Mouse (Mus musculus) liver, embryonic 12.5 days (tissue): ENCODE data around the gene Vezf1. TPM values are rescaled to one million over a fixed set of nuclear protein-coding genes. Genes with fewer than 3 reads are reported as not detected.

Experiments
- ATAC-seq: fragments of 200-750 bp; cut with Nextera tagmentation; 2 replicates; pipeline ENCODE4 v1.8.0; 2017; ENCODE audit warnings: moderate number of reproducible peaks, mild to moderate bottlenecking, moderate library complexity
- H3K27ac ChIP-seq: fragments of 300-500 bp; sonication (generic); 2 replicates; pipeline ENCODE4 v1.5.1; 2016; ENCODE audit warnings: mild to moderate bottlenecking
- H3K27me3 ChIP-seq: fragments of 300-500 bp; sonication (generic); replicated peaks from 2 replicates; pipeline ENCODE4 v1.6.1; 2016; ENCODE audit warnings: mild to moderate bottlenecking, moderate library complexity
- H3K36me3 ChIP-seq: fragments of 300-500 bp; sonication (generic); 2 replicates; pipeline ENCODE4 v1.6.1; 2016; ENCODE audit warnings: mild to moderate bottlenecking, moderate library complexity
- H3K4me1 ChIP-seq: fragments of 300-500 bp; sonication (generic); 2 replicates; pipeline ENCODE4 v1.6.1; 2016
- H3K4me2 ChIP-seq: fragments of 300-500 bp; sonication (generic); 2 replicates; pipeline ENCODE4 v1.6.1; 2016; ENCODE audit warnings: mild to moderate bottlenecking, moderate library complexity
- H3K4me3 ChIP-seq: fragments of 300-500 bp; sonication (generic); 2 replicates; pipeline ENCODE4 v1.5.1; 2016; ENCODE audit warnings: mild to moderate bottlenecking, moderate library complexity
- H3K9ac ChIP-seq: fragments of 300-500 bp; sonication (generic); 2 replicates; pipeline ENCODE4 v1.6.1; 2016; ENCODE audit warnings: mild to moderate bottlenecking, moderate library complexity
- H3K9me3 ChIP-seq: fragments of 300-500 bp; sonication (generic); replicated peaks from 2 replicates; pipeline ENCODE4 v1.6.1; 2016; ENCODE audit warnings: mild to moderate bottlenecking, moderate library complexity
- WGBS: fragments of 180-500 bp; shearing (Covaris S2); methylation state at CpG from one replicate; pipeline ENCODE4 v1.1.7; 2016; ENCODE audit not compliant: insufficient replicate concordance; 5-methylcytosine and 5-hydroxymethylcytosine counted together
- polyA plus RNA-seq: library from polyadenylated mRNA; unstranded; fragments of >200 nt; fragmentation: Nextera tagmentation; extraction: Ambion mirVana; gene quantifications from 2 replicates; pipeline ENCODE4 v1.2.1, GENCODE M21; 2016

The Vezf1 gene
- polyA plus RNA-seq, 1 experiment from 2014 or later: 14.6 TPM

DNA sequence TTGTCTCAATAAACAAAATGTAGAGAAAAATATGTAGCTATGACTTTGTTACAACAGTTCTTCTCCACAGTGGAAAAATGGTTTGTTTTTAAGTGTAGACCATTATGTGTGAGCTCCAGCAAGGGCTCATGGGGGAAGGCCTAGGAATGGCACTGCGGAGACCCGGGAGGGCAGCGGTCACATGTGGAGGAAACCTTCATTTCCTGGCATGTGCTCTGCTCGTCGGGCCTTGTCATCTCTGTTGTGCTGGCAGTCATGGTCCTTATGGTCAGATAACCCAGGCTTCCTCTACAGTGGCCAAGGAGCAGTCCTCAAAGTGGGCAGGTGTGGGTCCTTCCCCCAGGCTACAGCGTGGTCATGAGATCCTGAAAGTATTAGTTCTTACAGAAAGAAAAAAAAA, 15.6 kb downstream of the Vezf1 start:
- WGBS: 31% methylated on average over 6 of the region's 6 CpGs
- no peak for ATAC-seq

DNA sequence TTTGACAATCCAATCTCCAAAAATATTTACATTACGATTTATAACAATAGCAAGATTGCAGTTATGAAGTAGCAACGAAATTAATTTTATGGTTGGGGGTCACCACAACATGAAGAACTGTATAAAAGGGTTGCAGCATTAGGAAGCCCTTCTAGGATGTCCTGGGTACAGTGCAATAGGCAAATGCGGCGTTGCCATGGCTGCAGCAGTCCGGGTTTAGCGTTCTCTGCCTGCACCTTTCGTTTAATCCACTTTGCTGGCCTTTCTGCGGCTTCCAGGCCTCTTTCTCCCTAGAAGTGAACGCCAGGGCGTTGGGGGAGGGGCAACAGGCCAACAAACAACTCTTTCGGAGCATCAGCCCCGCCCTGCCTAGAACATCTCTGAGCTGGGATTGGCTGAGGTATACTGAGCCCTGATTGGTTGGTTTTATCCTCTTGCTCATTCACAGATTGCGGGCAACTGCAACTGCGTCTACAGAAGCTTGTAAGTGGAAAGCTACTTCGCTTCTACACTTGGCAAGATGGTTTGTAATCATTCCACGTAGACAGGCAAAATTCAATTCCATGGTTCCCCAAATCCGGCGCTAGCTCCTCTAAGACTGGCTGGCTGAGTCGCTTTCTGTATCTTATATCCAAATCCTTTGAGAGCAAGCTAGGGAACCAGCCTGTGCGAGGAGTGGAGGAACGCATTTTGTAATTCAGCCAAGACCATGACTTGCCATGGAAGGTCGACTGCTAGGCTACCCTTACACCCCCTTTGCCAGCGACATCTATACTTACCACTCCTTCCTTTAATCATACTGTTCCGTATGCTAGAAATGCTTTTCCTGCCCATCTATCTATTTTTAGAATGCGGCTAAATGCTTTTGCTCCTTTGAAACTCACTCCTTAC, 18.9 kb downstream of the Vezf1 start:
- Histone ChIP-seq H3K36me3 (peaks cover 21% of the 10 kb centered on the region), H3K4me2 (peak overlapping the region; percentile 56), H3K4me3 (peak overlapping the region; percentile 18), H3K4me1 (peaks cover 17% of the 10 kb centered on the region), H3K9ac (no peak overlapping the region), H3K9me3 (no peaks in the 10 kb centered on the region), H3K27ac (no peak overlapping the region), H3K27me3 (peaks cover 24% of the 10 kb centered on the region)
- peak; percentile 89 for ATAC-seq
- WGBS: 8% methylated on average over 25 of the region's 25 CpGs

More for the DNA sequence above, 15.6 kb downstream of the Vezf1 start:
- no peaks in the 10 kb centered on the region for H3K9me3 ChIP-seq
- no peak overlapping the region for H3K27ac ChIP-seq
- peaks cover 17% of the 10 kb centered on the region for H3K4me1 ChIP-seq
- peaks cover 54% of the 10 kb centered on the region for H3K36me3 ChIP-seq
- no peak overlapping the region for H3K4me3 ChIP-seq
- H3K4me2 ChIP-seq: no peak overlapping the region
- peaks cover 3% of the 10 kb centered on the region; the same call in 1 of the 2 replicates for H3K27me3 ChIP-seq
- H3K9ac ChIP-seq: no peak overlapping the region

DNA sequence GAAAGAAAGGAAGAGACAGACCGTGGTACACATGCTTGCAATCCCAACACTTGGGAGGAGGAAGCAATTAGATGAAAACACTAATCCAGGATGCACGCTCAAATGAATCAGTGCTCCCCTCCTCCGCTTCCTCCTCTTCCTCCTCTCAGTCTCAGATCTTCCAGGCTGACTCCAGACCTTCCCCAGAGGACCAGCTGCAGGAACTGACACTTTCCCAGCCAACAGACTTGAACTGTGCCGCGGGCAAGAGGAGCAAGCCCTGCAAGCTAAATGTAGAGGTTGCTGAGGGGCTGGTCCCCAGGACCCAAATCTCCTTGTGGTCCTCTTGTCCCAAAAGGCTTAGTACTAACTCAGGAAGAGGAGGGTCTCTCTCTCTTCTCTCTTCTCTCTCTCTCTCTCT, 21.1 kb downstream of the Vezf1 start:
- Histone ChIP-seq H3K9ac (no peak overlapping the region), H3K4me3 (no peak overlapping the region), H3K9me3 (no peaks in the 10 kb centered on the region), H3K36me3 (peaks cover 3% of the 10 kb centered on the region; the same call in 1 of the 2 replicates), H3K27ac (no peak overlapping the region), H3K27me3 (peaks cover 43% of the 10 kb centered on the region), H3K4me1 (peaks cover 17% of the 10 kb centered on the region), H3K4me2 (no peak overlapping the region)
- 41% methylated on average over 5 of the region's 5 CpGs for WGBS
- no peak for ATAC-seq

DNA sequence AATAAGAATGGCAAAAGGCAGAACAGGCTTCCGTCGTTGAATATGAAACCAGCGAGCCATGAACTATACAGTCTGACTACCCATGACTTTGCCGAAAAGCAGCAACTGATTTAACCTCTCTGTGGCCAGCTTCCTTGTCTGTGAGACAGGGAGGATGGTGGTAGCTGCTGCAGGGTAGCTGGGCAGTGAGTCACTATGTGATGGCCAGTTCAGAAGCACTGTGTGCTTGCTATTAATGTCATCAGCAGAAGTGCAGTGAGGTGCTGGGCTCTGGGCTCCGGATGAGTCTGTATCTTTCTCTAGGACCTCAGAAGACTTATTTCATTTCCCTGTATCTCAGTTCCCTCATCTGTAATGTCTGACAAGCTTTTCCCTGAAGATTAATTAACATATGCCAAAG, 22.2 kb downstream of the Vezf1 start:
- Histone ChIP-seq H3K4me2 (no peak overlapping the region), H3K4me1 (peaks cover 17% of the 10 kb centered on the region), H3K36me3 (no peaks in the 10 kb centered on the region), H3K9ac (no peak overlapping the region), H3K9me3 (no peaks in the 10 kb centered on the region), H3K27me3 (peaks cover 54% of the 10 kb centered on the region), H3K4me3 (no peak overlapping the region), H3K27ac (no peak overlapping the region)
- ATAC-seq: no peak
- 54% methylated on average over 5 of the region's 5 CpGs for WGBS

DNA sequence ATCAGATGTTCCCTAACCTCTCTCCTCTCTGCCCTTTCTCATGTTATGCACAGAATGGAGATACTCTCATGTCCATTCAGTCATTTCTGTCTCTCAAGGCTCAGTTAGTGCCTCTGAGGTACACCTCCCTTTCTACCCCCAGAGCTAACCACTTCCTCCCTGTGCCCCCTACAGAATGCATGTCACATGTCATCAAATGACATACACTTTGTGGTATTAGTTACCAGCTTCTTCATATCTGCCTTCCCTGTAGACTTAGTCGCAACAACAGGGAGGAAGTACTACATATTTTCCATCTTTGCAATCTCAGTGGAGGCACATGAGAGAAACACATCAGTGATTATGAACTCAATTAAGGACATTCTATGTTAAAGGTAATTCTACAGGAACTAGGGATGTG, 23.9 kb downstream of the Vezf1 start:
- no peak overlapping the region for H3K4me2 ChIP-seq
- no peak for ATAC-seq
- no peak overlapping the region for H3K9ac ChIP-seq
- H3K27ac ChIP-seq: no peak overlapping the region
- no peak overlapping the region for H3K4me3 ChIP-seq
- no peaks in the 10 kb centered on the region for H3K9me3 ChIP-seq
- H3K4me1 ChIP-seq: peaks cover 8% of the 10 kb centered on the region
- peaks cover 68% of the 10 kb centered on the region for H3K27me3 ChIP-seq
- 19% methylated on average over 1 of the region's 1 CpGs for WGBS
- no peaks in the 10 kb centered on the region for H3K36me3 ChIP-seq

DNA sequence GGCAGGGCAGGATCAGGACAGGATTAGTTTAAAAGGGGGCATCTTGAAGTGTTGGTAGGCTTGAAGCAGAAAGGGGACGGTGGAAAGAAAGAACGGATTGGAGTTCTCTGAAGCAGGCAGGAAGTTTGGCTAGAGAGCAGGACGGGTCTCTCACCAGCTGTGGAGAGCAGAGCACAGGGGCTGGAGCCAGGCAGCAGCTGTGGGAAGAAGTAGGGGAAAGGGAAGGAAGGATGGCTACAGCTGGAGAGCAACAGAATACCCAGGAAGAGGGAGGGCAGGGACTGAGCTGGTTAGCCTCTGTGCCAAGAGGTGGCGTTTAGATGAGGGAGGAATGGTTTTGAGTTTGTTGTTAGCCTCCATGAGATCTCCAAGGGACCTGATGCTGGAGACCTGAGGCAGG, 29.1 kb downstream of the Vezf1 start:
- peaks cover 94% of the 10 kb centered on the region for H3K27me3 ChIP-seq
- no peak for ATAC-seq
- H3K27ac ChIP-seq: no peak overlapping the region
- H3K4me2 ChIP-seq: no peak overlapping the region
- H3K4me3 ChIP-seq: no peak overlapping the region
- no peaks in the 10 kb centered on the region for H3K9me3 ChIP-seq
- 12% methylated on average over 4 of the region's 4 CpGs for WGBS
- H3K9ac ChIP-seq: no peak overlapping the region
- no peaks in the 10 kb centered on the region for H3K36me3 ChIP-seq
- peaks cover 28% of the 10 kb centered on the region for H3K4me1 ChIP-seq

DNA sequence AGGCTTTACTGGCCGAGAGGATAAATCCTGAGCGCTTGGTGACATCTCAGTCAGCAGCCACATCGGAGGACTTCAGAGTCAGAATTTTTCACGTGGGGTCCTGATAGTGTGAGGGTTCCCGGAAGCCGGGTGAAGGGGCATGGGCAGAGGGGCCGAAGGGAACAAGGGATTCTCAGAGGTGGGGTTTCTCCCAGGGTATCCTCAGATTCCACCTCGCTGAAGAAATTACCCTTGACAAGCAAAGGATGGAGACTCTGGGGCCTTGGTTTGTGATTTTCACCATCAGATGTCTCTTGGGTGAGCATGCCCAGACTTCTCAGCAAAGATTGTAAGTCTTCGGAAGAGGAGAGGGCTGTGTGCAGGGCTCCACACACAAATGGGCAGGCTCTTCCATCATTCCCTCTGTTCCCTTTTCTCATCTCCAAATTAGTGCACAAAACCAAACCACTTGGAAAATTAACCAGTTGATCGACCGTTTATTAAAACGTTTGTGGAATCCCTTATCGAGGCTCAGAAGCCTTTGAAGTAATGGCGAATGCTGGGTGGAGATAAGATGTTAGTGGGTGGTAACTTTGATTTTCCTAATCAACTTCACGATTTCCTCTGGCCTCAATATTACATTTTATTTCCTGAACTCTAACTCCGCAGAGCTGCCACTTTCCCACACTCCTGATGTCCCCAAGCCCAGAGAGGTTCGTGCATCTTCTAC, 30.1 kb downstream of the Vezf1 start, which contains the start of gene Cuedc1:
TSS of gene Cuedc1 (plus strand) at position 38 of the 709 bp plus-strand sequence.
- no peaks in the 10 kb centered on the region for H3K9me3 ChIP-seq
- peaks cover 88% of the 10 kb centered on the region for H3K27me3 ChIP-seq
- peak within 1 kb of the TSS; percentile 79 for H3K4me2 ChIP-seq
- no peaks in the 10 kb centered on the region for H3K36me3 ChIP-seq
- peaks cover 28% of the 10 kb centered on the region for H3K4me1 ChIP-seq
- 13% methylated on average over 17 of the region's 17 CpGs for WGBS
- peak within 1 kb of the TSS; percentile 69 for H3K9ac ChIP-seq
- peak within 1 kb of the TSS; percentile 63 for H3K4me3 ChIP-seq
- no peak for ATAC-seq
- no peak within 1 kb of the TSS for H3K27ac ChIP-seq

DNA sequence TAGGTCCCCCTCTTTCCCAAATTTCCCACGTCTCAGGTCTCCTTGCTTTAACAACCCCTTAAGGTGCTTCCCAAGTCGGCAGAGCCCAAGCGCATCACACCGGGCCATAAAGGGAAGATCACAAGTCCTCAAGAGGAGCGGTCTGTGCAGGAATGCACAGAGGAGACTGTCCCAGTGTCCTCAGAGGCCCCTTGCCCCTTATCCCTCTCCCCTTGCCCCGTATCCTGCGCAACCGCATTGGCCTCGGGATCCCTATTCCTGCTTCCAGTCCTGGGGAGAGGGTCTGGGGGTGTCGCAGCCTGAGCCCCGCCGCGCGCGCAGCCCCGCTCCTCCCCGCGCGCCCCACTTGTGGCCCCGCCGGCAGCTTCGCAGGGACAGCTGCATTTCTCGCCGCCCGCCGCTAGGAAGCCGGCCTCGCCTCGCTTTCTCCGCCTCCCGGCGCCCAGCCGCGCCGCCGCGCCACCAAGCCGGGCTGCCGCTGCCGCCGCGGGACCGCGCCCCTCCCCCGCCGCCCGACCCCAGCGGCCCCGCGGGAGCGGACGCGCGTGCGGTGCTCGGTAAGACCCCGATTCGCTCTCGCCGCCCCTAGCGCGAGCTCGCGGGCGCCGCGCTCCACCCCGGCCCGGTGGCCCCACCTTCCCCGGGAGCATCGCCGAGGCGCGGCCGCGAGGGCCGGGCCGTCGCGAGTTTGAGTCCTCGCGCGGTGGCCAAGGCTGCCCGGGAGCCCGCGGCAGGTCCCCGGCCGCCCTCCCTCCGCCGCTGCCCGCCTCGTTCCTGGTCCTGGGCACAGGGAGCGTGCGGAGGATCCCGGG, 30.9 kb downstream of the Vezf1 start:
- Histone ChIP-seq H3K36me3 (no peaks in the 10 kb centered on the region), H3K4me2 (peak overlapping the region; percentile 79), H3K27ac (peak overlapping the region; percentile 69), H3K9ac (peak overlapping the region; percentile 69), H3K27me3 (peaks cover 80% of the 10 kb centered on the region), H3K4me3 (peak overlapping the region; percentile 63), H3K4me1 (peaks cover 28% of the 10 kb centered on the region), H3K9me3 (no peaks in the 10 kb centered on the region)
- under 1% methylated on average over 63 of the region's 95 CpGs for whole genome bisulfite sequencing
- 0 out of 2 replicates have a peak, but pooled peaks have one; percentile 30 for ATAC-seq

DNA sequence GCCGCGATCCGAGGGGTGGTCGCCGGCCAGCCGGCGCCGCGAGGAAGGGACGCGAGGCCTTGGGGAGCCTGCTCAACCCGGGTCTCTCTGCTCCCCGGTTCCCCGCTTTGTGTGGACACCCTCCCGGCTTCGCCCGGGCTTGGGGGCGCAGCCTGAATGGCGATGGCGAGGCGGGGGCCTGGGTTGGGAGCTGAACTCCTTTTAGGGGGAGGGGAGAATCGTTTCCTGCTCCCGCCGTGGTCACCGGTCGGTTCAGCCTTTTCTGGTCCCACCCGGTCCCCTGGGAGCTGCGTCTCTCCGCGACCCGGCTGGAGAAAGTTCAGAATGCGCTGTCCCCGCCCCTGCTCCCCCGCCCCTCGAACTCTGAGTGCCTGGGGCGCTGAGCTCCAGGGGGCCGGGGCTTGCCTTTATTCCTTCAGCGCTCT, 31.5 kb downstream of the Vezf1 start:
- peak; percentile 30; the same call in 1 of the 2 replicates for ATAC-seq
- peak overlapping the region; percentile 69 for H3K27ac ChIP-seq
- H3K9ac ChIP-seq: peak overlapping the region; percentile 69
- H3K27me3 ChIP-seq: peaks cover 79% of the 10 kb centered on the region
- H3K4me2 ChIP-seq: peak overlapping the region; percentile 79
- WGBS: under 1% methylated on average over 30 of the region's 38 CpGs
- no peaks in the 10 kb centered on the region for H3K36me3 ChIP-seq
- peak overlapping the region; percentile 63 for H3K4me3 ChIP-seq
- no peaks in the 10 kb centered on the region for H3K9me3 ChIP-seq
- peaks cover 28% of the 10 kb centered on the region for H3K4me1 ChIP-seq

DNA sequence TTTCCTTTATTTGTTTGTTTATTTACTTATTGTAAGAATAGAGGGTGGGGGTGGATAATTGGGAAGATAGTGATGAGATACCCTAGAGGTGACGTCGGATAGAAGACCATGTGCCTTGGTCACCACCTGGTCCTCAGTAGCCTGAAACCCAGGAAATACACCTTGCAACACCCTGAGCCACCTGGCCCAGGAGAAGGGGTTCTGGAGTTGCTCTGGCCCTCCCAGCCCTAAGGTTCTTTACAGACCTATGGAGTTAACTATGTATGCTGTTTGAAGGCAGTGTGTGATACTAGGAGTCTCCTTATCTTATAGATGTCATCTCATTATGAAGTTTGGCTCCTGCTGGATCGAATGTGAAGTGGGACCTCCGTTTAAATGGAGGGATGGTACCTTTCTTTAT, 32.1 kb downstream of the Vezf1 start:
- peaks cover 28% of the 10 kb centered on the region for H3K4me1 ChIP-seq
- 31% methylated on average over 4 of the region's 4 CpGs for WGBS
- H3K36me3 ChIP-seq: no peaks in the 10 kb centered on the region
- peak overlapping the region; percentile 63; the same call in 1 of the 2 replicates for H3K4me3 ChIP-seq
- peak overlapping the region; percentile 79 for H3K4me2 ChIP-seq
- ATAC-seq: no peak
- no peak overlapping the region for H3K27ac ChIP-seq
- no peak overlapping the region for H3K9ac ChIP-seq
- H3K27me3 ChIP-seq: peaks cover 75% of the 10 kb centered on the region
- no peaks in the 10 kb centered on the region for H3K9me3 ChIP-seq

DNA sequence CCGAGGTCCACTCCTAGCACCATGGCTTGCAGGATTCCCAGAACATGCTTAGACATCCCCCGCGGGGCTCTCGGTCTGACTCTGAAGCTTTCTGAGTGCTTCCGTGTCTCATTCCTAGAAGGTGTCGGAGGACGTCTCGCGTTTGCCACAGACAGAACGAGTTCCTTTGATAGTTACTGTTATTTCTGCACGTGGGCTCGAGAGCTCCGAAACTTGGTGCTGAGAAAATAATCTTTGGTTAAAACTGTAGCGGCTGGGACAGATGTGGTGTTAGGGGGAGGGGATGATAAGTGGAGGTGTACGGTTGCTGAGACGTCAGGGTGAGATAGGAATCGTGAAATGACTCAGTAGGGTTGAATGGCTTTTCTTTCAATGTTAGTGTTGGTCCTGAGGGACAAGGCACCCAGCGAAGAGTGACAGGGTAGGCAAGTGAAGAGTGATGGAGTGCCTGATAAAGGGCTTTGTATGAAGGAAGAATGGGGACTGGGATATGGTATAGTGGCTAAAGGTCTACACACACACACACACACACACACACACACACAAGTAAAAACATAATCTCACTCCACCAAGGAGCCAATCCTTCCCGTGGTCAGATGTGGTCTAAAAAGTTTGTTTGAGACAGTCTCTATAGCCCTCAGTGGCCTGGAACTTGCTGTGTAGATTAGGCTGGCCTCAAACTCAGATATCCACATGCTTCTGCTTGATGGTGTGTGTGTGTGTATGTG, 35.3 kb downstream of the Vezf1 start:
- H3K9me3 ChIP-seq: no peaks in the 10 kb centered on the region
- ATAC-seq: no peak
- no peak overlapping the region for H3K27ac ChIP-seq
- no peak overlapping the region for H3K4me2 ChIP-seq
- peaks cover 20% of the 10 kb centered on the region for H3K4me1 ChIP-seq
- H3K27me3 ChIP-seq: peaks cover 44% of the 10 kb centered on the region
- no peak overlapping the region for H3K9ac ChIP-seq
- H3K36me3 ChIP-seq: no peaks in the 10 kb centered on the region
- 65% methylated on average over 19 of the region's 19 CpGs for WGBS
- no peak overlapping the region for H3K4me3 ChIP-seq
